Mouse (Mus musculus) WW6 (cell line): ENCODE measurements around the gene Krtap8-1.

Experiments
- DNase-seq: peaks from one replicate; pipeline ENCODE4 v3.0.0-alpha.2; 2013; ENCODE audit warnings: low read depth, low spot score

Krtap8-1 gene

GRCm38 (mm10) chr16:89487852-89488251, at the start of gene Krtap8-1:
TSS of gene Krtap8-1 (minus strand) at chr16:89487952.
- DNase-seq = no peak

DNA sequence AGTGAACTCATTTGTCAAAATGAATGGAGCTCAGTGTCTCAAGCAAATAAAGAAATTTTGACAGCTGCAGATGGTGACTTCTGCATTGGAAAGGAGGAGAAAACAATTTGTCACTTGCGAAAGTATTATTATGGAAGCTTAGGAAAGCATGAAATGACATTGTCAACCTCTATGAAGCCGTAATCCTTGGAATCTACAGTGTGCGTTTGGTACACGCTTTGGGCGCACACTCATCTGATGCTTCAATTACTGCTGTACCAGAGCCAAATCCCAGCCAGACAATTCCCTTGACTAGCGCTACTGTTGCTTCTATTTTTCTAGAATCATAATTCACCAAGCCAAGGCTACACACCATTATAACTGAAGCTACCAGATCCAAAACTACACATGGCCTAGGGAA, 49.6 kb upstream of the Krtap8-1 start:
- DNase-seq = no peak

GRCm38 (mm10) chr16:89530547-89530946, 42.8 kb upstream of the Krtap8-1 start:
- no peak for DNase-seq

DNA sequence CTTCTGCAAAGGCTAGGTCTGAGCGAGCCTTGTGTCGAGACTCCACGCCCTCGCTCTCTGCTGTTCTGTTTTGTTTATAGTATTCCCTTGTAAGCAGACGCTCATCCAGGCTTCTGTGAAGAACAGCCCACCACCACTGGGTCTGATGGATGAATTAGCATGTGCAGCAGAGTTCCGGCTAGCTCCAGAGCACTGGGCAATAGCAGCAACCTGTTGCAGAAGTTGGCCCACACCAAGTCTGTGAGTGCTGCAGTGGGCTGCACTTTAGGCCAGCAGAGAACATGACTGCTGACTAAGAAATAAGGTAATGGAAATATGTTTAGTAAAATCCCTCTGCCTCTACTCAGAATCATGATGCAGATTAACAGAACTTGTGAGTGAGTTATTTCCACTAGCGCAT, 42.1 kb upstream of the Krtap8-1 start:
- DNase-seq = no peak

GRCm38 (mm10) chr16:89528380-89528779, 40.6 kb upstream of the Krtap8-1 start:
- DNase-seq = no peak

DNA sequence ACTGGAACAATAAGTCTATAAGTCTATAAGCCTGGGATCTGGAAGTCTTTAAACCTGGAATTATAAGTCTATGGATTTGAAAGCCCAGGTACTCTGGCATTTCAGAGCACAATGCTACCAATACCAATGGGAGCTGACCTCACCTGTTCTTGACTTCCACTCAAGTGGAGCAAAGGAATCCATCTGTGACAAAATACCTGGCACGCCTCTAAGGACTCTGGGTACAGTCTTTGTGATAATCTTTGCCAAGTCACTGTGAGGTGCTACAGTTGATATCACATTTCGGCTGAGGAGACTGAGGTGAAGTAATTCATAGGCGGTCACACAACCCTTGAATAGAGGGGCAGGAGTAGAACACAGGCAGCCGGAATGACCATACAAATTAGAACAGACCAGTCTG, 33.2 kb upstream of the Krtap8-1 start:
- DNase-seq = no peak

DNA sequence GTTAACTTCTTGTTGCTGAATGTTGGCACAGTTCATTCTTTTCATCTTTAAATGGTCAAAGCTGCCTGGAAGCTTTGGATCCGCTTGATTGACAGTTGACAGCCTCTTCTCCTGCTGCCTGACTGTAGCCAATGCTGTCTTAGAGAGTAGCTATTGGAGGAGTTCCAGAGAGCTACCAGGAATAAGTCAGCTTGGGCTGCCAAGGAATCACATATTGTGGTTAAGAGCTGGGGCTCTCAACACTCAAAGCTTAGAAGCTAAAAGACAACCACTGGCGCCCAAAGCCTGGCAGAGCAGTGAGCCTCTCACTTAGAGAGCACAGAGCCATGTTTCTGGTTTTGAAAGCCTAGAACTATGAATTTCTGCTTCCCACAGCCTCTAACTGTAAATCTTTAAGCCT, 32.8 kb upstream of the Krtap8-1 start:
- no peak for DNase-seq

DNA sequence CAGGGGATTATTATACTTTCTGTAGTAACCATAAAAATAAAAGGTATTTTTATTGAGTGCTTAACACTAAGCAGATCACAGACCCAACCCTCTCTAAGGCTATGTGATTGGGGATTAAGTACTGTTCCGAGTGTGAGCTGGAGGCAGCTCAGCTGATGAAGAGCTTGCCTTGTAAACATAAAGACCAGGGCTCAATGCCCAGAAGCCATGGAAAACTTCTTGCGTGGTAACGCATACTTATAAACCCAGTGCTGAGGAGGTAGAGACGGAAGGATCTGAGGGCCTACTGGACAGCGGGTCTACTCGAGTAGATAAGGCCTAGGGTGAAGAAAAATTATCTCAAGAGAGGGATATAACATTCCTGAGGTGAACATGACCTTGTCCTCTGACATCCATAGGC, 32.3 kb upstream of the Krtap8-1 start:
- DNase-seq = no peak

GRCm38 (mm10) chr16:89517635-89518034, 29.9 kb upstream of the Krtap8-1 start:
- peak; percentile 11 for DNase-seq

DNA sequence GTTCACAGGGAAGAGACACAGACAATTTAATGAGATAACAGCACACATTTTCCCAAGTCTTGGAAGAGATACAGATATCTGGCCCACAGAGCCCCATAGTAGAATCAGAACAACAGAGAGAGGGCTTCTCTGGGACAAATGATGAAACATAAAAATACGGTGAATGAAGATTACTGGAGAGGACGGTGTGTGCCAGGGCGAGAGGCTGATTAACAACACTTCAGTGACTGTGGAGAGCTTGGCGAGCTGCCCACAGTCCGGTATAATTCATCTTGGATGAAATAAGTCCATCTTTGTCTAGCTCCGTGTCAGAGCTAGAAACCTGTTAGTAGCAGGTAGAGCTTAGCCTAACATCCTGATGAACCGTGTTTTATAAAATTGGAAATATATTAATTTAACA, 25.7 kb upstream of the Krtap8-1 start:
- no peak for DNase-seq

DNA sequence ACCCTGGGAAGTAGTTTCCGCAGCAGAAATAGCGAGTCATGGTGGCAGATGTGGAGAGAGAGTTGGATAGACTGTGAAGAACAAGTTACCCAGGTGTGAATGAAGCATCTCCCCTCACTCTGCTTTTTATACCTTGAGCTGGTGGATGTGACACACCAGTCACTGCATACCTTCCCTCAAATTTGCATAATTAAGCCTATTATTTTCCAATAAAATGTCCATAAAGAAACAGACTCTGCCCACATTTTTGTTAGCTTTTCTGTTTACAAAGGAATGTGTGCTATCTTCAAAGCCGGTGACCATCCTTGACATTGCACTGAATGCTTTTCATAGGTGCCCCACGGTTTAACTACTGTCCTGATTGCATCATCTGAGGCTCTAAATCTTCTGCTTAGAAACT, 20.5 kb upstream of the Krtap8-1 start, which contains the start of gene Krtap7-1:
Krtap7-1 (minus strand) TSS at position 101 of the 400 bp plus-strand sequence.
- DNase-seq = no peak

- DNase-seq = no peak
Observed at GRCm38 (mm10) chr16:89503571-89503970, 15.8 kb upstream of the Krtap8-1 start.

DNA sequence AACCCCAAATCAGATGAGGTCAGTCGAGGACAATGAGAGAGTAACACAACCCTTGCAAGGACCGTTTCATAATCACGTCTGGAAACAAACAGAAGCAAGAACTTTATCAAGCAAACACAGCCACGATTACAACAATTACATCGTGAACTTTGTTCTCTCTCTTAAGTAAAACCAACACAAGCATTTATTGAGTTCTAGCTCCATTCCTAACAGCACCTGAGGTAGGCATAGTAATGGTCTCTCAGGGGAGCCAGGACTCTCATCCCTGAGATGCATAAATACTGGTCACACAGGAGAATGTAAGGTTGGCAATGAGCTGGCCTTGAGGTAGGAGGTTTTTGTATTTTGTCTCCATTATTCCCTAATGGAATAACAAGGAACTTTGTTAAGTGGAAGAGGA, 14.1 kb upstream of the Krtap8-1 start:
- no peak for DNase-seq

DNA sequence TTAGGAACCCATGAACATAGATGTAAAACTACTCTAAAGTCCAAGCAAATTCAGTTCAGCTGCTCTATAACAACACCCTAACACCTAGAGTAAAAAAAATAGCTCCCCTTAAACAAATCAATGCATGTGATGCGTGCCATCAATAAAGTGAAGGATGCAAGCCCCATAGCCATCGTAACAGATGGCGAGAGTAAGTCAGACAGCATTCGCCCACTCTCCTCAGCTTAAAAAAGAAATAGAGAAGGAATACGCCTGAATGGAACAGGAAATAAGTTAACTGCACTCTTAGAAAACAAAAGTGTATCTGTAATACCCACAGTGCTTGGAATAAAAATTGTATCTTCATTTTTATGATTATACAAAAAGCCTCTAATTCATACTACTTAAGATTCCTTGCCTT, 9.2 kb upstream of the Krtap8-1 start:
- no peak for DNase-seq

DNA sequence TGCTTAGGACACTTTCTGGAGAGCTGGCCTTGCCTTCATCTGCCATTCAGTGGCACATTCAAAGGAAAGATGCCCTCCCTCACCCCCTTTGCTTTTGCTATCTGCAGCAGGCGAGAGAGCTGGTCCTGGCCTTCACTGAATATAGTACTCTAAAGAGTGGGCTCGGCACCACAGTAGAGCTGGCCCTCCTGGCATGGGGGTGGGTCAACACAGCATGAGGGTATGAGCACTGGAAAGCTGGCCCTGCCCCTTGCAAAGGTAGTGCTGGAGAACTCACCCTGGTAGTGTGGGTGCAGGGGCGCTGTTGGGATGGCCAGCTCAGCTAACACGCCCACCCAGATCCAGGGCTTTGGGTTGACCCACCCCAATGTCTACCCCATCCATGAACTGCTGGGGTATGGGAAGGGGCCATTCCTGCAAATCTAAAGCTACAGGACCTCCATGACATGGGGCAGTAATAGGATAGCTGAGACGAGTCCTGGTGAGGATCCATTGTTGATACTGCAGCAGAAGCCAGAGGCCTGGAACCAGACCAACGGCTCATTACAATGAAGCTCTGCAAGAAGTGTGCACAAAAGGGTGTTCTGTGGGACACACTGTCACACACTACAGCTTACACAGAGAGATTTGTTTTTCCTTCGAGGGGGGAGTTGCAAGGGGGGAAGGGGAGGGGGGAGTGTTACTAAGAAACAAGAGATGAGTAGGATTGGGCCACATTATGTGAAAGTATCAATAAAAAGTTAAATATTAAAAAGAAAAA, 7.8 kb upstream of the Krtap8-1 start:
- DNase-seq = no peak

- DNase-seq = no peak
Observed at GRCm38 (mm10) chr16:89477679-89478314, 10.0 kb downstream of the Krtap8-1 start.

GRCm38 (mm10) chr16:89461189-89461588, 26.6 kb downstream of the Krtap8-1 start:
- DNase-seq = no peak
